20 mouse cellular contexts compared by ENCODE assay signal in genomic region chr13:108304680-108305079, GRCm38 (mm10).
"Had no signal": no experiment of that assay in that cellular context is flagged by ENCODE, and none has a peak within 500 bp of the region (broad histone marks: within the 10 kb centered on the region; RNA-seq: fewer than 3 reads in every experiment).

No protein-coding gene starts in this region.

- H3K4me3 ChIP-seq: liver, embryonic 12.5 days; midbrain, embryonic 10.5 days; midbrain, embryonic 12.5 days; neural tube, embryonic 13.5 days; neural tube, embryonic 15.5 days had no signal

- H3K9me3 ChIP-seq: liver, embryonic 12.5 days; midbrain, embryonic 10.5 days; midbrain, embryonic 12.5 days; neural tube, embryonic 13.5 days; neural tube, embryonic 15.5 days had no signal

- H3K36me3 ChIP-seq: liver, embryonic 12.5 days; midbrain, embryonic 10.5 days; midbrain, embryonic 12.5 days; neural tube, embryonic 13.5 days; neural tube, embryonic 15.5 days had no signal

- H3K27ac ChIP-seq: liver, embryonic 12.5 days; liver, embryonic 14.5 days; macrophage; midbrain, embryonic 10.5 days; midbrain, embryonic 12.5 days; neural tube, embryonic 13.5 days; neural tube, embryonic 15.5 days had no signal

- H3K27me3 ChIP-seq: liver, embryonic 12.5 days; megakaryocyte, embryonic 14.5 days; midbrain, embryonic 12.5 days; neural tube, embryonic 13.5 days; neural tube, embryonic 15.5 days had no signal

- ATAC-seq: liver, embryonic 12.5 days had no signal

- H3K4me1 ChIP-seq: neural tube, embryonic 15.5 days had no signal

- H3K4me2 ChIP-seq: liver, embryonic 12.5 days; lung, embryonic 14.5 days; midbrain, embryonic 12.5 days; neural tube, embryonic 13.5 days; neural tube, embryonic 15.5 days had no signal

- H3K9ac ChIP-seq: liver, embryonic 12.5 days; liver, embryonic 14.5 days; lung, embryonic 14.5 days; midbrain, embryonic 12.5 days; neural tube, embryonic 13.5 days; neural tube, embryonic 15.5 days had no signal

- DNase-seq: lung, adult 18-20 months; lung, embryonic 14.5 days; lung, postnatal 14 days; lung, postnatal 36 days; midbrain, embryonic 14.5 days; retina, postnatal 1 day; right cerebral cortex, adult 18-20 months; right cerebral cortex, postnatal 25 days; right cerebral cortex, postnatal 4 days; spleen, adult 18-20 months; thymus, postnatal 14 days; thymus, postnatal 36 days had no signal
